Mouse (Mus musculus): ENCODE measurements around the gene Prrg2. TPM values are rescaled to one million over a fixed set of nuclear protein-coding genes. Genes with fewer than 3 reads are reported as not detected.

The Prrg2 gene
- total and polyA plus RNA-seq, 2 experiments from 2014 or later: 7.7 to 13.7 TPM

DNA sequence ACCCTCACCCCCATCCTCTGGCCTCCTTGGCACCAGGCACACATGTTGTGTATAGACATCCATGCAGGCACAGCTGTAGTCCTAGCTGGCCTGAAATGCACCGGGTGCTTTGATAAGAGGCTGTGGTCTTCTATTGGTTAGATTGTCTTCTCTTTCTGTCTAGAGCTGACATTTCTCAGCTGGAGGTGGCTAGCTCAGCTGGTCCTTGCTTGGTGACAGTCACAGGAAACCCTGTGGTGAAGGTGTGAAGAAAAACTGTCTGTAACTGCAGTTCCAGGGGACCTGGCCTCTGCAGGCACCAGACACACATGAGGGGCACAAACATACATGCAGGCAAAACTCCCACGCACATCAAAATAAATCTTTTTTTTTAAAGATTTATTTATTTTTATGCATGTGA lies 7.2 kb upstream of the Prrg2 start:
- DNase-seq (ENCODE audit: low spot score) (no peak), ATAC-seq (ENCODE audit: low FRiP score) (no peak)
- Histone ChIP-seq H3K27me3 (ENCODE audit: insufficient read depth, low read length) (no peaks in the 10 kb centered on the region), H3K9me3 (ENCODE audit: low read length) (no peaks in the 10 kb centered on the region), H3K4me2 (ENCODE audit: low read depth, low read length, poor library complexity, severe bottlenecking) (no peak overlapping the region), H3K4me1 (ENCODE audit: insufficient read depth, low read length) (no peaks in the 10 kb centered on the region), H3K36me3 (ENCODE audit: insufficient read depth, low read length) (peaks cover 13% of the 10 kb centered on the region), H3K27ac (ENCODE audit: low read depth, low read length) (no peak overlapping the region), H3K9ac (replicated peaks; ENCODE audit: low read length, poor library complexity, severe bottlenecking) (no peak overlapping the region), H3K4me3 (ENCODE audit: low read depth, low read length) (no peak overlapping the region)
- TF ChIP-seq CTCF (IDR thresholded peaks at IDR 0.05): no peak
- WGBS: 90% methylated on average over 2 of the region's 2 CpGs

GRCm38 (mm10) chr7:45068000-45068318 lies 5.5 kb upstream of the Prrg2 start:
- Histone ChIP-seq H3K9ac (replicated peaks; ENCODE audit: low read length, poor library complexity, severe bottlenecking) (no peak overlapping the region), H3K4me1 (ENCODE audit: insufficient read depth, low read length) (no peaks in the 10 kb centered on the region), H3K36me3 (ENCODE audit: insufficient read depth, low read length) (no peaks in the 10 kb centered on the region), H3K4me3 (ENCODE audit: low read depth, low read length) (no peak overlapping the region), H3K9me3 (ENCODE audit: low read length) (no peaks in the 10 kb centered on the region), H3K4me2 (ENCODE audit: low read depth, low read length, poor library complexity, severe bottlenecking) (no peak overlapping the region), H3K27ac (ENCODE audit: low read depth, low read length) (no peak overlapping the region), H3K27me3 (ENCODE audit: insufficient read depth, low read length) (no peaks in the 10 kb centered on the region)
- 29% methylated on average over 5 of the region's 5 CpGs for WGBS
- DNase-seq (ENCODE audit: low spot score) (peak; percentile 35), ATAC-seq (ENCODE audit: low FRiP score) (no peak)
- TF ChIP-seq CTCF (IDR thresholded peaks at IDR 0.05): peak; percentile 69

DNA sequence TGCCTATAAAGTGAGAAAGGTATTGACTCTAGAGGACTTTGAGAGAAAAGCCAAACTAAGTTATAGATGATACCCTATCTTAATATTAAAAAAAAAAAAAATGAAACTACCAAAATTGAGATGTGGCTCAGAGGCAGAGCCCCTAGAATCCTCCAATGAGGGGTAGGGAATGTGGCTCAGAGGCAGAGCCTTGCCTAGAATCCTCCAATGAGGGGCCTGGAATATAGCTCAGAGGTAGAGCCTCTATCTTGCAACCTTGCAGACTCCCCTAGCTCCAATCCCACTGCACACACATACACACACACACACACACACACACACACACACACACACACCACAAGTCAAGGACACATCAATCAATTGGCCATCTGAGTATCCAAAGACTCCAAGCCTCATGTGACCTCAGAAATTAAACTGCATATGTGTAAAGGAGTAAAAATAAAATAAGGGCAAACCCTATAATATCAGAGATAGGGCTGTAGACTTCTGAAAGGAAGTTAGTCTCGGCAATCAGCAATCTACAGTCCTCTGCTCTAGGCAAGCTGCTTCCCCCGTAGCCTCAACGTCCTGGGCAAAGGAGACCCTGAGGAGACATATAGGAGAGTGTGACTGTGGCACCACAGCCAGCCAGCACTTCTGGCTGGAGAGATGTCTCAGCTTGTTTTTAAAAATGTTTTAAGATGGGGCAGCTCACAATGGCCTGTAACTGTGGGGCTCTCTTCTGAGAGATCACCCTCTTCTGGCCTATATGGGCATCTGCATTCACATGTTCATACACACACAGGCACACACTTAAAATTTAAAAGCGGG lies 4.9 kb upstream of the Prrg2 start:
- H3K36me3 ChIP-seq (ENCODE audit: insufficient read depth, low read length): no peaks in the 10 kb centered on the region
- no peak for TF ChIP-seq CTCF (IDR thresholded peaks at IDR 0.05)
- 82% methylated on average over 4 of the region's 4 CpGs for WGBS
- H3K4me3 ChIP-seq (ENCODE audit: low read depth, low read length): no peak overlapping the region
- no peak for DNase-seq (ENCODE audit: low spot score)
- H3K4me1 ChIP-seq (ENCODE audit: insufficient read depth, low read length): no peaks in the 10 kb centered on the region
- ATAC-seq (ENCODE audit: low FRiP score): no peak
- no peak overlapping the region for H3K27ac ChIP-seq (ENCODE audit: low read depth, low read length)
- no peaks in the 10 kb centered on the region for H3K27me3 ChIP-seq (ENCODE audit: insufficient read depth, low read length)
- no peak overlapping the region for H3K9ac ChIP-seq (replicated peaks; ENCODE audit: low read length, poor library complexity, severe bottlenecking)
- no peaks in the 10 kb centered on the region for H3K9me3 ChIP-seq (ENCODE audit: low read length)
- no peak overlapping the region for H3K4me2 ChIP-seq (ENCODE audit: low read depth, low read length, poor library complexity, severe bottlenecking)

DNA sequence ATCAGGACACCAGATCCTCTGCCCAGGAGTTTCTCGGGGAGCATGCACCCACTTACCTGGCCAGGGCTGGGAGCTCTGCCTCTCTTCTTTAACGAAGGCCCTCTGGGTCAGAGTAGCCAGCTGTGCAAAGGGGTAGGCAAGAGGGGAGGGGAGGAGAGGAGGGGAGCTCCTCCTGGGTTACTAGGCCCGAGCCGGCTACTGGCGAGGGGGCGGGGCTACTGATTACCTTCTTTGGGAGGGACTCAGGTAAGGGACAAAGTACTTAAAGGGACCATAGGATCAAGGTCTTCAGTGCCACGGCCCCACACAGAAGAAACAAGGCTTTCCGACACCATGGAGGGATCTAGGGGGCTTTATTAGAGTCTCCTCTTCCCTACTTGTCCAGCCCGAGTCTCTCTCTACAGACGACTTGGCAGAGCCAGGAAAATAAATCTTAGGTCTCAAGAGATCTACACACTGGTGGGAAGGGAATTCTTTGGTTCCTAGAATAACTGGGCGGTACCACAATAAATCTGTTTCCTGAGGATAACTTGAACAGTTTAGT lies 873 bp downstream of the Prrg2 start:
- no peaks in the 10 kb centered on the region for H3K27me3 ChIP-seq (ENCODE audit: insufficient read depth, low read length)
- ATAC-seq (ENCODE audit: low FRiP score) (no peak), DNase-seq (ENCODE audit: low spot score) (no peak)
- peak overlapping the region; percentile 50 for H3K4me2 ChIP-seq (ENCODE audit: low read depth, low read length, poor library complexity, severe bottlenecking)
- peaks cover 18% of the 10 kb centered on the region; the same call in 1 of the 2 replicates for H3K4me1 ChIP-seq (ENCODE audit: insufficient read depth, low read length)
- no peak for TF ChIP-seq CTCF (IDR thresholded peaks at IDR 0.05)
- WGBS: 21% methylated on average over 11 of the region's 11 CpGs
- peak overlapping the region; percentile 65; the same call in 1 of the 2 replicates for H3K9ac ChIP-seq (replicated peaks; ENCODE audit: low read length, poor library complexity, severe bottlenecking)
- peak overlapping the region; percentile 60; the same call in 1 of the 2 replicates for H3K4me3 ChIP-seq (ENCODE audit: low read depth, low read length)
- no peaks in the 10 kb centered on the region for H3K9me3 ChIP-seq (ENCODE audit: low read length)
- peak overlapping the region; percentile 91; the same call in 1 of the 2 replicates for H3K27ac ChIP-seq (ENCODE audit: low read depth, low read length)
- H3K36me3 ChIP-seq (ENCODE audit: insufficient read depth, low read length): no peaks in the 10 kb centered on the region

- DNase-seq (ENCODE audit: low spot score): no peak
- Histone ChIP-seq H3K9me3 (ENCODE audit: low read length) (no peaks in the 10 kb centered on the region), H3K4me1 (ENCODE audit: insufficient read depth, low read length) (peaks cover 18% of the 10 kb centered on the region; the same call in 1 of the 2 replicates), H3K4me3 (ENCODE audit: low read depth, low read length) (no peak overlapping the region), H3K9ac (replicated peaks; ENCODE audit: low read length, poor library complexity, severe bottlenecking) (no peak overlapping the region), H3K27ac (ENCODE audit: low read depth, low read length) (no peak overlapping the region), H3K4me2 (ENCODE audit: low read depth, low read length, poor library complexity, severe bottlenecking) (no peak overlapping the region), H3K27me3 (ENCODE audit: insufficient read depth, low read length) (no peaks in the 10 kb centered on the region), H3K36me3 (ENCODE audit: insufficient read depth, low read length) (no peaks in the 10 kb centered on the region)
- no peak for ATAC-seq (ENCODE audit: low FRiP score)
- no peak for TF ChIP-seq CTCF (IDR thresholded peaks at IDR 0.05)
- WGBS: 95% methylated on average over 6 of the region's 6 CpGs
Observed at GRCm38 (mm10) chr7:45060632-45061122, 1.8 kb downstream of the Prrg2 start.

Measured in midbrain, postnatal 0 days (tissue).